Mouse (Mus musculus) embryonic stem cell, embryonic (primary cell): Measurements from ENCODE around the gene Tbata.

Source experiments
- CTCF ChIA-PET, 4 experiments: fragments of 300-600 bp in 2 of 4; fragments of 350-600 bp in 2 of 4; sonication (Branson Sonifier 250); formaldehyde crosslinking; loops; one replicate each; lab custom pipeline; 2022; ENCODE audit warnings: inconsistent platforms in 2 of 4; lab: Charles Lee
- POLR2A ChIA-PET, 4 experiments: fragments of 300-600 bp in 2 of 4; fragments of 350-600 bp in 2 of 4; sonication (Branson Sonifier 250); formaldehyde crosslinking; loops; one replicate each; lab custom pipeline; 2022; ENCODE audit warnings: antibody characterized with exemption in 4 of 4, inconsistent platforms in 1 of 4; lab: Charles Lee

The Tbata gene

DNA sequence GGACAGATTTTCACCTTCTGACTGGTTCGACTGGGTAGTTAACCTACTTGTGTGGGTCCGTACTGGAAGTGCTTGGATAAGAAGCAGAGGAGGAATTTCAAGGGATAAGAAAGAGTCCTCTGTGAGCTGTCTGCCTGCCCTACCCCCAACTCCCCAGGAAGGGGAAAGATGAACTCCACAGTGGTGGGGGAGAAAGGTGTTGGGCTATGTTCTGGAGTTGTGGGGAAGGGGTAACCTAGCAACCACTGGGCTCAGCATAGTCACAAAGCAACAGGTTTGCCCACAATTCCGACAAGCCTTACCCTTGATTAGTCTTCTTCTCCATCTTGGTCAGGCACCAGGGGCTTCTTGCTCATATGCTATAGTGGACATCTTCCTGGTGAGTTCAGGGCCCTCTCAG lies at the start of gene Tbata:
Tbata (plus strand) TSS at position 301 of the 400 bp plus-strand sequence.
- CTCF ChIA-PET: interaction anchor here in 1 of 4 experiments (0.5 kb wide), 1 partner anchor 1173 kb away, joined by 5 read pairs; no protein-coding TSS in a partner anchor
- POLR2A ChIA-PET: no interaction called here

DNA sequence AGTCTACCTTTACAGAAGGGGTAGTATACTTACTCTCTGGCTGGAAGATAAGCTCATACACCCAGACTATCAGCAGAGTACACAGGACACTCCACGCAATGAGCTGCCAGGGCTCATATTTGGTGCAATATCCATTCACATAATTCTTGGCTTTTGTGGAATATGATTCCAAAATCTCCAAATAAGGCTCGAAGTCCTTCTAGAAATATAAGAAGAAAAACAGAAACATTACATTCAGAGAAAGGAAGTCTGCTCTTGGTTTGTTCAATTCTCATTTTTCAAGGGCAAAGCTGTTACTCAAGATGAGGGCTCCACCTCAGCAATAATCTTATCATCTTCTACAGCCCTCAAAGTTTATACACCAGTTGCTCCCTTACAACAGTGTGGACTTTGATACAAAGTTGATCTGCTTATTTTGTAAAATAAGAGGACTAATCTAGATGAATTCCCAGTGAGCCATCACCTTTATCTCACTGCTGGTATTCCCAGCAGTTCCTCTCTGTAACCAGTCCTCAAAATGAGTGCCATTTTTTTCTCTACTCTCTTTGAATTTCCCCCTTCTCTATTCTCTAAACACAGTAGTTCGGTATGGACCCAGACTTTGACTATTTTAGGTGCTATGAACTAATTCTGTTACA lies 48.4 kb upstream of the Tbata start:
- POLR2A ChIA-PET: interaction anchor here in 2 of 4 experiments (0.5 to 1.1 kb wide), 3 partner anchors 24 to 296 kb away, joined by 3 read pairs; partner anchors contain the start of gene Sgpl1 (in 1 of the 2)
- CTCF ChIA-PET: no interaction called here

DNA sequence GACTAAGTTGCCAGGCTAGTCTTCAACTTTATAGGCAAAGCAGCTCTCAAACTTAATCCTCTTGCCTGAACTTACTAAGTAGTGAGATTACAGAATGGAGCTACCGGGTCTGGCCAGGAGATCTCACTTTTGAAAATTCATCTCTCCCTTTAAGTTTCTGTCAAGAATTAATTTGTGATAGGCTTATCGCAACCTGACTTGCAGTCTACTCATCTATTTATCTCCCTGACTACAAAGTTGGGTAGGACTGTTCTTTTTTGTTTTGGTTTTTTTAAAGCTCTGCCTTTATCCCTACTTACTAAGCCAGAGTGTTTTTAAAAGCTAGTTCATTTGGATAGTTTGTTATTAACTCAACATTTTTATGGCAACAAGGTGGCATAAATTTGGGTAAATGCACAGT lies 47.3 kb upstream of the Tbata start:
- POLR2A ChIA-PET: interaction anchor here in 1 of 4 experiments (0.7 kb wide), 1 partner anchor 22 kb away, joined by 3 read pairs; no protein-coding TSS in a partner anchor
- CTCF ChIA-PET: no interaction called here

DNA sequence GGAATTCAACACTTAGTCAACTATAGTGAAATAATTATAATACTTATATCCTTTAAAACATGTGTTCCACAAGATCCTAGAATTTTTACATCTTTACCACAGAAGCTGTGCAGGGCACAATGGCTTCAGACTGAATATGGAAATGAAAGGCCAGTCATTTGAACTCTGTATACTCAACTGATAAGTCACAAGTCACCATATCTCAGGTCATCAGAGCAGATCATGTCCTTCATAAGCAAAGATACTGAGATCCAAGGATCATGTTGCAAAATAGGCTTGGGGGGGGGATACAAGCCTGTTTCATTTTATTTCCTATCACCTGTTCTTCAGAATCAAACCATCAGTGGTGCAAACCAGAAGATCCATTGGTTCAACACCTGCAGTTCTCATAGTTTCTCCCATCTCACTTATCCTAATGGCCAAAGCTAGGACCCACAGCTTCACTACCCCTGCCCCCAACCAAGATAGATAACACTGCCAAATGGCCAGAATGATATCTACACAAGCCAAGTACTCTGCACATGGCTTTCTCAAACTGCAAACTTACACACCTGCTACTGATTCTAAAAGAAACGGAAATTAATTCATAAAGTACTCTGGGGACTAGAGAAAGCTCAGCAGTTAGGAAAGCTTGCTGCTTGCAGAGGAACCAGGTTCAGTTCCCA lies 42.9 kb upstream of the Tbata start:
- ChIA-PET CTCF (no interaction called here), POLR2A (interaction anchor here in 2 of 4 experiments (0.6 to 1.5 kb wide), 2 partner anchors 17 to 1048 kb away, joined by 4 to 5 read pairs; no protein-coding TSS in a partner anchor)

DNA sequence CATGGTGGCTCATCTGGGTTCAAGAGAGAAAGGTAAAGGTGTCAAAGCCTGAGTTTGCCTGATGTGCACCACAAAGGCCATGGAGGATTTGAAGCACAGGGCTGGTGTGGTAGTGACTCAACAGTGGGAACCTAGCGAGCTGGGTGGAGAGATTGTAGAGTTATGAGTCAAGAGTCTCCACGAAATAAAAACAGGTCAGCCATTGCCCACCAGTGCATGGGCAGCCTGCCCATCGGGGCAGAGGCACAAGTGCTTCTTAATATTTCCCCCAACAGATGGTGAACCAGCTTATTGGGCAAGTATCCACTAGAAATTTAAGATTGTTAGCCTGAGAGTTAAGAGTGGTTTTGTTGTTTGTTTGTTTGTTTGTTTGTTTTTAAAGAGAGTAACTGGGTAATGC lies 40.8 kb upstream of the Tbata start:
- POLR2A ChIA-PET: interaction anchor here in 1 of 4 experiments (0.6 kb wide), 1 partner anchor 29 kb away, joined by 3 read pairs; no protein-coding TSS in a partner anchor
- CTCF ChIA-PET: interaction anchor here in 1 of 4 experiments (0.8 kb wide), 1 partner anchor 371 kb away, joined by 3 read pairs; no protein-coding TSS in a partner anchor

DNA sequence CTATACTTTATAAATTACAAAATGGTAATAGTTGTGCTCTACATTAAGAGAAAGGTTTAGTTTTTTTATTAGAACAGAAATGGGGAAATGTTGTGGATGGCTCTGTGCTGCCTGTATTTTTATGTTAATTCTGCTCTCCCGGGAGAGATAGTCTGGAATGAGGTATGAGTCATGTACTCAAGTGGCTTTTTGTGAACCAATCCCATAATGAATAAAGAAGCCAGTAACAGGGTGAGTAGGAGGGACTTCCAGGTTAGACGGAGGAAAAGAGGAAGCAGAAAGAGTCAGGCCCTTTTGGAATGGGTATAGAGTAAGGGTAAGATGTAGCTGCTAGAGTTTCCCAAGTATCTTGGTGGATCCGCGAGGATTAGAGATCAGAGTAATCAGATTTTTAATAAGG lies 37.7 kb upstream of the Tbata start:
- ChIA-PET POLR2A (interaction anchor here in 1 of 4 experiments (1.5 to 3.8 kb wide), 2 partner anchors 12 to 13 kb away, joined by 4 to 15 read pairs; partner anchors contain the start of gene Sgpl1), CTCF (interaction anchor here in 1 of 4 experiments (0.7 kb wide), 1 partner anchor 284 kb away, joined by 4 read pairs; the partner anchor contains the start of gene Nodal)

DNA sequence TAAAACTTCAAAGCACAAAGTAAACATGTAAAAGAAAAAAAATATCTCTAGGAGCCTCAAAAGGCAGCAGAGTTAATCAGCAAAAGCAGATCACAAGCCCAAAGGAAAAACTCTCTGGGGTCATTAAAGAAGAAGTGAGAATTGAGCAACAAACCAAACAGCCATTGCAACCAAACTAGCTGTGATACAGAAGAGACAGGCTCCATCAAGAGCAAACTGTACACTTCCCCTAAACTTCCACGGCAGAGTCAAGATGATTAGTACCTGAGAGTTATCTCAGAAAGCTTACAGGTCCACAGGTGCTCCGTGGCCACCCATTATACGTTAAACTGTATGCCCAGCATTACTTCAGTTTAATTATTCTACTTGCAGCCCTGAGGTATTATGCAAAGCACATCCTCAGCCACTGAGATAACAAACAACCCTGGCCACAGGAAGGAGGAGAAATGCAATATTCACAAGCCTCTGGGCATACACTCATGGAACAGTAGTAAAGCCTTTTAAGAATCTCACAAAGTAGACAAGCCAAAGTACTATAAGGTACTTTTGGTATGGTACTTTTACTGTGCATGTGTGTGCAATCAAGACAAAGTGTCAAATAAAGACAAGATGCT lies 36.4 kb upstream of the Tbata start:
- POLR2A ChIA-PET: interaction anchor here in 2 of 4 experiments (1.0 to 3.8 kb wide), 3 partner anchors 8 to 11 kb away, joined by 3 to 15 read pairs (median 4); partner anchors contain the start of gene Sgpl1 (in 1 of the 2)

DNA sequence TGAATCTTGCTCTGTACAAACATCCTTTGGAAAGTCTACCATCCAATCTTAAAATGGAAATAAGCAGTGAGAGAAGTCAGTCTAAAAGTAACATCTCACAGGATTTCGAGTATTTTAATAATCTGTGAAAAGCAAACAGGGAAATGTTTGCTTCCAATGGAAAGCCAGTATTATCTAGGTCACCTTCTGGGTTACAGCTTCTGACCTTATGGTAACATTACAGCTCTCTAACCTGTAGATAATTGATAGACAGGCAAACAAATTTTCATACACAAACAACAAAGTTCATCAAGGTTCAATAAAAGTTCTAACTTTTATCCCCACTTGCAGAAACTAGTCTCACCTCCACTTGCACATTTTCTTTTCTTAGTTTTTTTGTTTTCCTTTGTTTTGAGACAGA lies 34.2 kb upstream of the Tbata start:
- POLR2A ChIA-PET: no interaction called here
- CTCF ChIA-PET: no interaction called here

More for the DNA sequence above, 36.4 kb upstream of the Tbata start:
- CTCF ChIA-PET: interaction anchor here in 1 of 4 experiments (0.6 kb wide), 1 partner anchor 67 kb away, joined by 6 read pairs; no protein-coding TSS in a partner anchor

DNA sequence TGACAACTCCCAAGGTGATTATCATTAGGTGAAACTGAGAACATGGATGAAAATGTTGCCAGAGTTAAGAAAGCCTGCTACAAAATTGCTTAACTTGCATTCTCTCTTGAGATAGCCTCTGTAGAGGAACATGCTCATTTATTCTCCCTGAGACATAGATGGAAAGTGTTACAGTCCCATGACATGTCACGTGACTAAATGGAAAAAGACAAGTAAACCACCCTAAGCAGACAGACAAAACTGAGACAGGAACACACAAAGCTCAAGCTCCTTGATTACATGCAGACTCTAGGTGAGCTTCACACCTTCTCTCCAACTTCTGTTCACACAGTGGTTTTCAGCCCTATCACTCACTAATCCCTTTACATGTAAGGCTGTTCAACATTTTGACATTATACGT lies 28.4 kb upstream of the Tbata start:
- ChIA-PET CTCF (no interaction called here), POLR2A (interaction anchor here in 2 of 4 experiments (0.6 to 1.3 kb wide), 3 partner anchors 8 to 64 kb away, joined by 3 to 6 read pairs (median 3); no protein-coding TSS in a partner anchor)

DNA sequence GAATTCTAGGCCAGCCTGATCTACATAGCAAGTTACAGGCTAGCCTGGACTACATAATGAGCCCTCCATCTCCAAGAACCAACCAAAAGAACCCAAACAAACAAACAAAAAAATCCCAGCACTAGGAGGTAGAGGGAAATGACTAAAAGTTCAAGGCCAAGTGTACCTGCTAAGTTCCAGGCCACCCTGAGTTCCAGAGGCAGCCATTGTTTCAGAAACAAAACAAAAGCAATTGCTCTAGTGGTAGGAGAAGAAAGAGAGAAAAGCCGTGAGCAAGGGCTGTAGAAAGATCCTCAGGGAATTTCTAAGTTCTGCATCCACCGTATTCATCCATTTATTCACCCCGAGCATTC lies 26.0 kb upstream of the Tbata start:
- ChIA-PET CTCF (interaction anchor here in 2 of 4 experiments (0.5 to 1.2 kb wide), 4 partner anchors 59 to 206 kb away, joined by 3 read pairs; no protein-coding TSS in a partner anchor), POLR2A (interaction anchor here in 3 of 4 experiments (0.7 to 2.2 kb wide), 7 partner anchors 9 to 347 kb away, joined by 3 to 15 read pairs (median 4); partner anchors contain the start of genes Lrrc20 (in 1 of the 3) and Nodal (in 1 of the 3))

DNA sequence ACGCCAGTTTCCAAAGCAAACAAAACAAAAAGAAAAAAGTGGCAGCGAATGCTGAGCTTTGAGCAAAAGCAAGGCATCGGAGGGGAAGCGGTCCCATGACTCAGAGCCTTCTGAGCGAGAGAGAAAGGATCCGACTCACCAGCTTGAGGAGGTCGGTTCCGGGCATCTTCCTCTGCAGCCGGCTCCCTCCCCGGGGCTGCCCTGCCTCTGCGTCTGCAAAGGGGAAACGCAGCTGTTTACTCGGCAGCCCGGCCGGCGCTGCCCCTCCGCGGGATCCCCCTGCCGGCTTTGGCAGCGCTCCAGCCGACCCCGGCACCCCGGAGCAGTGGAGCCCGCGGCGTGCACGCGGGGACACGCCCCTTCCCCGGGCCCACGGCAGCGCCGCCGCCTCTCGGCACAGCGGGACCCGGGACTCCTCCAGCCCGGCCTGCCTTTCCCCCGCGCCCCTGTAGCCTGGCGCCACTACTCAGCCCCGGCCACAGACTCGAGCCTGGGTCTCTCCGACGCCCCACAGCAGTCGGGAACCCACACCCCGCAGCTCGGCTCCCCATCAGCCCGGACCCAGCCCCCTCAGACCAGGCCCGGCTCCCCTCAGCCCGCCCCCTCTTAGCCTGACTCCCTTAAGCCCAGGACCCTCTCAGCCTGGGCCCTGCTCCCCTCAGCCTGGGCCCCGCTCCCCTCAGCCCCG lies 25.5 kb upstream of the Tbata start:
- CTCF ChIA-PET: interaction anchor here (0.5 to 2.2 kb wide), 10 partner anchors 53 to 319 kb away, joined by 3 to 8 read pairs (median 3); no protein-coding TSS in a partner anchor
- POLR2A ChIA-PET: interaction anchor here in 3 of 4 experiments (0.6 to 2.2 kb wide), 24 partner anchors 10 to 655 kb away, joined by 3 to 15 read pairs (median 4); partner anchors contain the start of genes Eif4ebp2 (in 1 of the 3), Lrrc20 (in 1 of the 3), Nodal (in 1 of the 3) and Ppa1 (in 1 of the 3)

DNA sequence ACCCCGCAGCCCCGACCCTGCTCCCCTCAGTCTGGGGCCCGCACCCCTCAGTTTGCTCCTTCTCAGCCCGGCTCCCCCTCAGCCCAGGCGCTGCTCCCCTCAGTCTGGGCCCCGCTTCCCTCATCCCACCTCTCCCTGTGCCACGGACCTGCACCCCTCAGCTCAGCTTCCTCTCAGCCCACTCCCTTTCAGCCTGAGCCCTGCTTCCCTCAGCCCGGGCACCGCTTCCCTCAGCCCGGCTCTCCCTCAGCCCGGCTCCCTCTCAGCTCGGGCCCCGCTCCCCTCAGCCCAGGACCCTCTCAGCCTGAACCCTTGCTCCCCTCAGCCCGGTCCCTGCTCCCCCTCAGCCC lies 25.0 kb upstream of the Tbata start:
- ChIA-PET POLR2A (interaction anchor here (0.6 to 2.2 kb wide), 32 partner anchors 10 to 1196 kb away, joined by 3 to 15 read pairs (median 4); partner anchors contain the start of genes Eif4ebp2 (in 2 of the 4), Nodal (in 2 of the 4), Lrrc20 (in 1 of the 4) and Ppa1 (in 1 of the 4)), CTCF (interaction anchor here (0.6 to 2.2 kb wide), 12 partner anchors 16 to 368 kb away, joined by 3 to 10 read pairs (median 4); no protein-coding TSS in a partner anchor)

DNA sequence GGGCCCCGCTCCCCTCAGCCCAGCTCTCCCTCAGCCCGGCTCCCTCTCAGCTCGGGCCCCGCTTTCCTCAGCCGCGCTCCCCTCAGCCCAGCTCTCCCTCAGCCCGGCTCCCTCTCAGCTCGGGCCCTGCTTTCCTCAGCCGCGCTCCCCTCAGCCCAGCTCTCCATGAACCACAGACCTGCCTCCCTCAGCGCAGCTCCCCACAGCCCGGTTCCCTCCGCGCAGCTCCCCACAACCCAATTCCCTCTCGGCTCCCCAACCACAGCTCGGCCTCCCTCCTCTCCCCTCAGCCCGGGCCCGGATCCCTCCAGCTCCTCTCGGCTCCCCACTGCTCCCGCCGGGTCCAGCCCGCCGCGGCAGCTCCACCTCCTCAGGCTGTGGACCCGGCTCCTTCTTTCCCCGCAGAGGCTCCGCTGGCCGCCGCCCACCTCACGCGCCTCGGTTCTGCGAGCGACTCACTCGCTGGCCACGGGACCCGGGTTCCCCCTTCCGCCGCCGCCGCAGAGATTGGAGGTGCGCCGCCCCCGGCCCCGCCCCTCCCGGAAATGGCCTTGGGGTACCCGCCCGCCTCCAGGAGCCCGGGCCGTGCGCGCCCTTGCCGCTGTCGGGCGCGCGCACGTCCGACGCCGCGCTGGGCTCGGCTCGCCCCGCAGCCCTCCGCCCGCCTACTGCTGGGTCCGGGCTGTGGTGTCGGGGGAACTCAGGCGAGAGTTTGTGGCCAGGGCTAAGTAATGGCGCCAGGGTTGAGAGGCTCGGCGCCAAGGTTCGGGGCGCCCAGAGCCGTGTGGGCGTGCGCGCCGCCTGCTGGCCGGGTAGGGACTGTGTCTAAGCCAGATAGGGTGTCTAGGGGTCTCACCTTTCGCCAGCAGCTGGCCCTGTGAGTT lies 24.4 kb upstream of the Tbata start, which contains the start of gene Sgpl1:
Sgpl1 (minus strand) TSS at position 547 of the 884 bp plus-strand sequence.
- ChIA-PET CTCF (interaction anchor here (0.5 to 2.2 kb wide), 18 partner anchors 8 to 1685 kb away, joined by 3 to 18 read pairs (median 4); no protein-coding TSS in a partner anchor), POLR2A (interaction anchor here (0.6 to 2.2 kb wide), 36 partner anchors 12 to 1196 kb away, joined by 3 to 15 read pairs (median 4); partner anchors contain the start of genes Eif4ebp2 (in 2 of the 4), Nodal (in 2 of the 4), Lrrc20 (in 1 of the 4) and Ppa1 (in 1 of the 4))

DNA sequence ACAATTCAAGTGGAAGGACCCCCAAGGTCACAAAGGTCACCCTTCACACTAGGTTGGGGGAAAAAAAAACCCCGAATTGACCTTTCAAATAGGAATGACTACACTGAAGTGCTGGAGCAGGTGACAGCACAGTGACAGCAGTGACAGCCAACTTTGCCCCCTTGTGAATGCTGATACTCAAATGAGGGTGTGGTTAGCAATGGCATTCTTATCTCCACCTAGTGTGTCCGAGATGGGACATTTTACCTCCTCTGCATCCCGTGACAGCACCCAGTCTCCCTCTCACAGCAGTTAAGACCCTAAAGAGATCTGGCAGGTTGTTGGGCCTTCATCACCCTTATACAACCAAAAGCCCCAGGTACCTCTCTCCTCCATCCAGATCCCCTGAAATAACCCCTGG lies 22.3 kb upstream of the Tbata start:
- ChIA-PET CTCF (no interaction called here), POLR2A (interaction anchor here in 1 of 4 experiments (0.7 kb wide), 1 partner anchor 67 kb away, joined by 4 read pairs; no protein-coding TSS in a partner anchor)

DNA sequence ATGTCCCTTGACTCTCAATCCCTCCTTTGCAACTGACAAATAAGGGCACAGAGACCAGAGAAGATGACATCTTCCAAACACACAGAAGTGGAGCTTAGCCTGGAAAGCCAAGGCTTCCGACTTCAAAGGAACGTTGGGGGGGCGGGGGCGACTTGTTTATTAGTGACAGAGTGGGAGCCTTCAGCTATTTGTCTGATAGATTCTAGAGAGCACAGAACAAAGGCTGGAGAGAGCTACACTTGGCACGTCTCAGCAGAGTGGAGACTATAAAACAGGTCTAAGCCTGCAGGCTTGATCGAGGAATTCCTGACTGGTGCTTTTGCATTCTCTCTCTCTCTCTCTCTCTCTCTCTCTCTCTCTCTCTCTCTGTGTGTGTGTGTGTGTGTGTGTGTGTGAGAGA lies 21.1 kb upstream of the Tbata start:
- CTCF ChIA-PET: interaction anchor here in 2 of 4 experiments (0.6 to 1.2 kb wide), 5 partner anchors 11 to 925 kb away, joined by 3 to 5 read pairs (median 3); no protein-coding TSS in a partner anchor

DNA sequence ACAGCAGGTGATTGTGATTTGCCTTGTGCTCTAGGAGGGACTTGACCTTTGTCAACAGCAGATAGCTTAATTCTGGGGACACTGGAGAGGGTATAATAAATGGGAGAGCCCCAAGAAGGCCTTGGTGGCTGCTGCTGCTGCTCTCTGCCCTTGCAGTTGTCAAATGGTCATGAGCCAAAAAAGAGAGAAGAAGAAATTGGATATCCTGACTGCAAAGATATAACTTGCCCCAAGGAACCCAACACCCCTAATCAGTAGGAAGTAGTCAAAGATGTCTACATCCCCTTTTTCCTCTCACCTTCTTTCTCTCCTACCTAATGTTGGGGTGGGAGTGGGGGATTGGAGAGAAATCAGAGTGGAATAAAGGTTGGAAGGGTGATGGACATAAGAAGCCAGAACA lies 19.6 kb upstream of the Tbata start:
- POLR2A ChIA-PET: interaction anchor here in 3 of 4 experiments (0.5 to 1.2 kb wide), 3 partner anchors 9 to 70 kb away, joined by 3 to 4 read pairs (median 4); no protein-coding TSS in a partner anchor
- CTCF ChIA-PET: interaction anchor here in 2 of 4 experiments (1.0 to 1.6 kb wide), 3 partner anchors 184 to 247 kb away, joined by 3 read pairs; no protein-coding TSS in a partner anchor

More for the DNA sequence above, 21.1 kb upstream of the Tbata start:
- POLR2A ChIA-PET: interaction anchor here in 2 of 4 experiments (0.6 to 1.0 kb wide), 4 partner anchors 39 to 352 kb away, joined by 3 to 5 read pairs (median 3); no protein-coding TSS in a partner anchor
